Mouse (Mus musculus) hematopoietic stem cell, adult 5-6 weeks (primary cell): ENCODE measurements around the gene Gm8251. TPM values are rescaled to one million over a fixed set of nuclear protein-coding genes. Genes with fewer than 3 reads are reported as not detected.
"Not testable (repeated sequence)": the region's sequence is repeated elsewhere in the genome, so short reads cannot be mapped to it uniquely, and the experiment has no call there.

Experiments
- ATAC-seq, 2 experiments: fragments of 125-278 bp in 1 of 2; replicated peaks in 1 of 2; 2 replicates each; pipeline ENCODE4 v1.8.0; 2016 to 2017; ENCODE audit warnings: inconsistent platforms in 2 of 2, mild to moderate bottlenecking in 2 of 2, moderate number of reproducible peaks in 2 of 2, low read depth in 1 of 2, moderate TSS enrichment in 1 of 2; ENCODE audit not compliant: low FRiP score in 2 of 2, poor library complexity in 2 of 2, severe bottlenecking in 2 of 2, insufficient read depth in 1 of 2, low TSS enrichment in 1 of 2
- total RNA-seq: library from RNA; stranded (forward); fragments of 172-1452, 232-1000 nt; gene quantifications from 2 replicates; pipeline ENCODE4 v1.2.3, GENCODE M21; 2017

The Gm8251 gene
- total RNA-seq: 0.44 and 0.65 TPM in 2 replicates

DNA sequence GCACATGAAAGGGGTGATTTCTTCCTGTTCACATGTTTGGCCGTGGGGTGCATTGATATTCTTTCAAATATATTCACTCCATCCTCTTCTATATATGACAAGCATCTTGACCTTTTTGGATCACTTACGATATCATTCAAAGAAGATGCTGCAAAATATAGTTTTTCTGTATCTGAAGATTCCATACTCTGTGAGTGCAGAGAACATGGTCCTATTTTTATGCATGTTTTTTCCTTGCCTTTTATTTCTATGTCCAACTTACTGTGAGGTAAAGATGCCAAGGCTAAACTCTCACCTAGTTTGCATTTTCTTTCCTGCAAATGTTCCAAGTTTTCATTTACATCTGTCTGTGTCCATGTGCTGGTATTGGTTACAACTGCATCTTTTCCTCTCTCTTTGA lies at the start of gene Gm8251:
Gm8251 (minus strand) TSS at position 101 of the 400 bp plus-strand sequence.
- no peak for ATAC-seq

DNA sequence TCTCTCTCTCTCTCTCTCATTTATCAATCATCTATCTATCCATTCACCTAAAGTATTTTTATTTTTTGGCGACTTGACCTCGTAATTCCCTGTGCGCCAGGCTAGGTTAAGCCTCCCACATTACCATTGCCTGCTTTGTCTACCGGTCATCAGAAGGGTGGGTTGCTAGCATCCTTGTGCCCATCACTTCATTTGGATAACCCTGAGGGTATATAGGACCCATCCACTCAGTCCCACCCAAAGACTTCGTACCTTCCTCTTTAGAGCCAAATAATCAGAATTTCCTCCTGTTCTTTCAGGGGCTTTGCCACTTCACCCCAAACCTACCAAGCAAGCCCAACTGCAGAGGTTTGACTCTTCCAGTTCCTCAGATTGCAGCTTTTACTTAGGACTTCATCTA lies 41.2 kb upstream of the Gm8251 start:
- no peak for ATAC-seq

GRCm38 (mm10) chr1:44102259-44102717 lies 40.6 kb upstream of the Gm8251 start, which contains the start of gene Tex30:
TSS of gene Tex30 (minus strand) at chr1:44102441.
- ATAC-seq: peak; percentile 94 to 96

GRCm38 (mm10) chr1:44101448-44102225 lies 39.9 kb upstream of the Gm8251 start:
- ATAC-seq: peak; percentile 47 to 51

- peak; percentile 68 to 76 for ATAC-seq
These were observed 2.9 kb upstream of the Gm8251 start for GRCm38 (mm10) chr1:44064625-44065024.

DNA sequence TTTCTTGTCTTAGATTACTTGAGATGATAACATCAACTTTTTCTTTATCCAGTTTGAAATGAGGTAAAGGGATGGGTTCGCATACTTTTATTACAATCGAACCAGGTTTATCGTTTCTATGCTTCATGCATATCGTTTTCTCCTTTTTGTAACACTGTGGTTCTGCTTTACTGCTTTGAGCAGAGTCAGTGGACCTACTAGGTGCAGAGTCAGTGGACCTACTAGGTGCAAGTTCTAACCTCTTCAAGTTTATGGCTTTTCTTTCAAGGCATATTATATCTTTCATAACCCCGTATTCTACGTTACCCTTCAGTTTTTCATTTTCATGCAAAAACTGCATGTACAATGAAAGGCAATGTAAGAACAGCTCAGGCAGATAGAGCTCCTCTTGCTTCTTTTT lies 1.7 kb upstream of the Gm8251 start:
- ATAC-seq: no peak

GRCm38 (mm10) chr1:44057805-44058204 lies 3.9 kb downstream of the Gm8251 start:
- ATAC-seq: no peak

DNA sequence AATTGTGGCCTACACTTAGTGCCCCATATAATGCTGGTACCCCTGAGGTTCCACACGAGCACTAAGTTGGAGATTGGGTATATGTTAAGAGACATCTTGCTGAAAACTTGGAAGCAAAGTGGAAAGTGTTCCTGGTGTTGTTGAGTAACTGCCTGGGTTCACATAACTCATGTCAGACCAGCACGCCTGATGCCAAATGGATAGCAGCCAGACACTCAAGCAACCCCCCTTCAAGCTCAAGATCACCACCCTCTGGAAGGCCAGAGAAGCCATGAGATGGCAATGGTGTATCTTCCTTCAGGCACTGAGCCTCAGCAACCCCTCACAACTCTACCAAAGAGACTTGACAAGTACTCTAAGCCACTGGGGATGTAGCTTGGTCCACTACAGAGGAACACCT lies 15.2 kb downstream of the Gm8251 start:
- ATAC-seq: no peak

GRCm38 (mm10) chr1:44045689-44046088 lies 16.0 kb downstream of the Gm8251 start:
- not testable (repeated sequence) for ATAC-seq

DNA sequence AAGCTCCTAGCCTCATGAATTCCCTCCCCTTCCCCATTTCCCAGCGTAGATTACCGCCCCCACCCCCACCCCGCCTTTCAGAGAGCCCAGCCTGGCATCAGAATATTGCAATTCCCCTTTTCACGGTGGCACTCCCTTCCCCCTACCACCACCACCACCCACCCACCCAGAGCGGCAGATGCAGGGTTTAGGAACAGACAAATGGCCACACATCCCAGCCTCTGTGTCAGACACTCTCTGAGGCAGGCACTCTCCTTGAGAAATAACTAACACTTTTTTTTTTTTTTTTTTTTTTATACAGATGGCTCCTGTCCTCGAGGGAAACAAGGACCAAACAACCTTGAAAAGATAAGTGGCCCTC lies 19.2 kb downstream of the Gm8251 start:
- ATAC-seq: peak; percentile 22 to 39; a peak in 3 of 4 replicates

GRCm38 (mm10) chr1:44041797-44042554 lies 19.8 kb downstream of the Gm8251 start:
- ATAC-seq: peak; percentile 86

DNA sequence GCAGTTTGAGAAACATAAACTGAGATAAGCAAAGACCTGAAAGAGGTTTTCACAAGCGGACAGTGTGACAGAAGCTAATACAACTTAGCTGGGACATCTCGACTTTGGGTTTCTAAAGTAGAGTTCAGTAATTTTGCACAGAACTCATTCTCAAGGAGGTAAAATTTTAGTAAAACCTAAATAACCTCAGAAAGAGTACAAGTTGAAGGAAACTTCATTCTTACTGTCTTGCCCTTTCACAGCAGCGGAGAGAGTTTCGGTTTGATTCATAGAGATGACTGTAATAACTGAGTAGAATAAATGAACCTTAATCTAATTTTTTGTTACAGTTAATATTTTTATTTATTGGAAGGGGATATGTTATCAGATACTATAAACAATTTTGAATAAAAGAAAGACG lies 28.8 kb downstream of the Gm8251 start:
- ATAC-seq: no peak

GRCm38 (mm10) chr1:44032213-44032612 lies 29.5 kb downstream of the Gm8251 start:
- ATAC-seq: no peak

- ATAC-seq: no peak
These were observed 34.1 kb downstream of the Gm8251 start for GRCm38 (mm10) chr1:44027651-44028050.

- no peak for ATAC-seq
These were observed 39.1 kb downstream of the Gm8251 start for GRCm38 (mm10) chr1:44022656-44023055.

DNA sequence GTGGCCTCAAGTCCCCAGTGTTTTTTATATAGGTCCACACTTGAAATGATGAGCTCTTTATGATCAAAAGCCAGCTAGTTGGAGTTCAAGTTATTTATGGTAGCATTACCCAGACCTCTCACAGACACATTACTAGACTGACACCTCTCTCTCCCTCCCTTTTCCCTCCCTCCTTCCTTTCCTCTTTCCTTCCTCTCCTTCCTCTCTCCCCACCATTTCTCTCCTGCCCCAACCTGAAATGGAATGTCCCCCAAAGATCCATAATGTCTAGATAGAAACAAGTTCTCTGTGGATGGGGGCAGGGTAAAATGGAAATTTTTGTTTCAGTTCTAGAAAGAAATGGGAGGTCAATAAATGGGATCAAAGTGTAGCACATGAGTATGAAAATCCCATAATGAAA lies 41.8 kb downstream of the Gm8251 start, which contains the start of gene Mettl21c:
Mettl21c (minus strand) TSS at position 101 of the 400 bp plus-strand sequence.
- no peak for ATAC-seq

- no peak for ATAC-seq
These were observed 46.2 kb downstream of the Gm8251 start for GRCm38 (mm10) chr1:44015556-44015955.
